Mouse (Mus musculus) kidney, adult 2 months (tissue): ENCODE results near the gene Hip1. TPM values are rescaled to one million over a fixed set of nuclear protein-coding genes. Genes with fewer than 3 reads are reported as not detected.
"Not testable (repeated sequence)": the region's sequence is repeated elsewhere in the genome, so short reads cannot be mapped to it uniquely, and the experiment has no call there.

Experiments
- DNase-seq: peaks from one replicate; pipeline ENCODE4 v3.0.0; 2021
- H3K27ac ChIP-seq: fragments of 200-500 bp; 2 replicates; pipeline ENCODE4 v1.5.1; 2012; ENCODE audit warnings: low read depth, low read length, control low read depth, inconsistent platforms; ENCODE audit not compliant: insufficient read depth
- H3K27me3 ChIP-seq: fragments of 200-500 bp; replicated peaks from 2 replicates; pipeline ENCODE4 v1.6.1; 2012; ENCODE audit warnings: mild to moderate bottlenecking, moderate library complexity, low read length, inconsistent platforms; ENCODE audit not compliant: control insufficient read depth, insufficient read depth
- H3K36me3 ChIP-seq: fragments of 200-500 bp; 2 replicates; pipeline ENCODE4 v1.6.1; 2012; ENCODE audit warnings: mild to moderate bottlenecking, moderate library complexity, low read length, inconsistent platforms; ENCODE audit not compliant: control insufficient read depth, insufficient read depth
- H3K4me1 ChIP-seq: fragments of 200-500 bp; 2 replicates; pipeline ENCODE4 v1.6.1; 2011; ENCODE audit warnings: low read length; ENCODE audit not compliant: control insufficient read depth, insufficient read depth
- H3K4me3 ChIP-seq: fragments of 200-500 bp; 2 replicates; pipeline ENCODE4 v1.5.1; 2011; ENCODE audit warnings: mild to moderate bottlenecking, low read depth, low read length, control low read depth; ENCODE audit not compliant: insufficient read depth
- CTCF ChIP-seq: fragments of 200-500 bp; conservative IDR thresholded peaks from 2 replicates; pipeline ENCODE4 v1.5.1; 2011; ENCODE audit warnings: low read depth, mild to moderate bottlenecking, control low read depth, low read length, moderate library complexity, mixed read lengths; ENCODE audit not compliant: insufficient read depth, insufficient read length
- POLR2A ChIP-seq: fragments of 200-500 bp; IDR thresholded peaks from one replicate; pipeline ENCODE4 v1.6.1; 2011; ENCODE audit warnings: low read depth, low read length, control low read depth
- WGBS: fragments of 180-500 bp; shearing (Covaris S2); methylation state at CpG from one replicate; pipeline ENCODE4 v1.1.7; 2018; 5-methylcytosine and 5-hydroxymethylcytosine counted together
- polyA plus RNA-seq: library from polyadenylated mRNA; depleted of rRNA; stranded (reverse); fragments of >200 nt; gene quantifications from 2 replicates; pipeline ENCODE4 v1.2.3, GENCODE M21; 2012

Hip1 gene
- polyA plus RNA-seq, 1 experiment: 14.1 TPM

DNA sequence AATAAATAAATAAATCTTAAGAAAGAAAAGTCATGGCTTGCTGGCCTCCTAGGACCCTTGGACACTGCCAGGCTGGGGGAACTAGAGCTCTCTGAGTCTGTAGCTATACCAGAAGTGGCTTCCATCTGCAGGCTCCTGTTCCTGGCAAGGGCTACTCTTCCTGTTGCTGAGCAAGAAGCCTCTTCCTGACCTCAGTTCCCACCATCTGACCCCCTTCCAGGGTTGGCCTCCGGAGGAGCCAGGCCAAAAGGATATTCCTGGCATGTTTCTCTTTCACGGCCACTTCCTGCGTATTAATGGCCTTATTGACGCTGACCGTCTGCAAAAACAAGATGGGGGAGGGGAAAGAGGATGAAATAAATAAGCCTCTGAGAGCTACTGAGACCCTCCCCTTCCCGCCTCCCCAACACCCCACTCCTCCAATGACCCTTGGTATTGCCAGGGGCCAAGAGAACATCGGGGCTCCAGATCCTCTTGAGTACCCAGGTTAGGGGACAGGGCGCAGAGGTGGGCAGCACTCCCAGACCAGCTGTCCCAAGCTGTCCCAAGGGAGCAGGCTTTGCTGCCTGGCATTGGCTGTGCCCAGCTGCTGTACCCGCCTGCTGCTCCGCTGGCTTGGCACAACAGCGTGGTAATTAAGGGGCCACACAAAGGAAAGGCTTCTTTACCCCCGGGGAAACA is 84.6 kb downstream of the Hip1 start:
- DNase-seq: peak; percentile 88
- Histone ChIP-seq H3K4me3 (no peak overlapping the region), H3K27ac (peak overlapping the region; percentile 86), H3K27me3 (no peaks in the 10 kb centered on the region), H3K4me1 (no peaks in the 10 kb centered on the region), H3K36me3 (no peaks in the 10 kb centered on the region)
- WGBS: 47% methylated on average over 12 of the region's 12 CpGs
- TF ChIP-seq CTCF: no peak
- no peak for TF ChIP-seq POLR2A

GRCm38 (mm10) chr5:135459486-135459885 is 85.4 kb downstream of the Hip1 start:
- 74% methylated on average over 3 of the region's 3 CpGs for WGBS
- no peak overlapping the region for H3K4me3 ChIP-seq
- H3K27ac ChIP-seq: 0 out of 2 replicates have a peak overlapping the region, but pooled peaks have one; percentile 2
- no peaks in the 10 kb centered on the region for H3K36me3 ChIP-seq
- TF ChIP-seq POLR2A: no peak
- TF ChIP-seq CTCF: peak; percentile 55
- H3K4me1 ChIP-seq: no peaks in the 10 kb centered on the region
- DNase-seq: peak; percentile 26
- no peaks in the 10 kb centered on the region for H3K27me3 ChIP-seq

DNA sequence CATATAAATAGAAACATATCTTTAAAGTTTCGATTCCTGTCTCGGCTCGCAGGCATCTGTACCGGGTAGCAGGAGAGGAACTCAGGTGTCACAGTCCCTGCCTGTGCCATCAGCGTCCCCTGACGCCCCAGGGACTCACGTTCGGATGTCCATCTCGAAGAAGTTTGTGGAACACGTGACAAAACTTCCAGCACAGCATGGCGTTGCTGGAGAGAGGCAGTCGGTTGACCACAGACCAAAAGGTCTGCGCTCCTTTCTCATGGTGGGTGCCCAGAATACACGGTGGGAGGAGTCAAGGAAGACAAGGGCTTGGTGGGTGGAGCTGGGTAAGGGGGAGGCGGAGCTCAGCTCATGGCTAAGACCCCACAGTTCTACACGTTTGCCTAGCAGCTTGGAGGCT is 87.0 kb downstream of the Hip1 start:
- TF ChIP-seq CTCF (no peak), POLR2A (no peak)
- no peak overlapping the region for H3K4me3 ChIP-seq
- 89% methylated on average over 16 of the region's 16 CpGs for WGBS

DNA sequence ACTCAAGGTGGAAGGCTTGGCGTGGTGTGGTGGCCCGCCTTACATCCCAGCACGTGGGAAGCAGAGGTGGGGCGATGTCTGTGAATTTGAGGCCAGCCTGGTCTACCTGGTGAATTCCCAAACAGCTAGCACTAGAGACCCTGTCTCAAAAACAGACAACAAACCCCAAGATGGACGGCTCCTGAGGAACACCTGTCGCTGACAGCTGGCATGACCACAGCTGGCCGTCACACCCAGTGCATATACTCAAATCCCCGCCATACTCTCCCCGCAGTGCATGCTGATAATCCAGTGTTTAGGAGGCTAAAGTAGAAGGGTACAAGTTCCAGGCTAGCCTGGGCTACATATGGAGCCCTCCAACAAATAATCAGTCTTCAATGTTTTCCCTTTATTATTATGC is 88.4 kb downstream of the Hip1 start:
- no peak for TF ChIP-seq CTCF
- no peak for TF ChIP-seq POLR2A
- Histone ChIP-seq H3K27me3 (no peaks in the 10 kb centered on the region), H3K27ac (no peak overlapping the region), H3K36me3 (no peaks in the 10 kb centered on the region), H3K4me1 (no peaks in the 10 kb centered on the region), H3K4me3 (no peak overlapping the region)
- WGBS: 91% methylated on average over 9 of the region's 9 CpGs
- DNase-seq: no peak

More for the DNA sequence above, 87.0 kb downstream of the Hip1 start:
- DNase-seq: no peak
- Histone ChIP-seq H3K27me3 (no peaks in the 10 kb centered on the region), H3K36me3 (no peaks in the 10 kb centered on the region), H3K4me1 (no peaks in the 10 kb centered on the region), H3K27ac (no peak overlapping the region)

GRCm38 (mm10) chr5:135454256-135454655 is 90.7 kb downstream of the Hip1 start:
- Histone ChIP-seq H3K4me1 (no peaks in the 10 kb centered on the region), H3K4me3 (no peak overlapping the region), H3K27me3 (no peaks in the 10 kb centered on the region), H3K36me3 (no peaks in the 10 kb centered on the region), H3K27ac (no peak overlapping the region)
- no peak for DNase-seq
- TF ChIP-seq CTCF (peak; percentile 18; the same call in 1 of the 2 replicates), POLR2A (no peak)
- 100% methylated on average over 2 of the region's 2 CpGs for WGBS

- not testable (repeated sequence) for H3K4me3 ChIP-seq, H3K4me1 ChIP-seq, H3K27me3 ChIP-seq, H3K36me3 ChIP-seq, DNase-seq, H3K27ac ChIP-seq
- 93% methylated on average over 5 of the region's 5 CpGs for WGBS
These were observed 93.4 kb downstream of the Hip1 start for GRCm38 (mm10) chr5:135451559-135451958.

GRCm38 (mm10) chr5:135451100-135451499 is 93.8 kb downstream of the Hip1 start:
- TF ChIP-seq CTCF (no peak), POLR2A (no peak)
- H3K27ac ChIP-seq: no peak overlapping the region
- H3K36me3 ChIP-seq: no peaks in the 10 kb centered on the region
- H3K27me3 ChIP-seq: no peaks in the 10 kb centered on the region
- no peak overlapping the region for H3K4me3 ChIP-seq
- H3K4me1 ChIP-seq: no peaks in the 10 kb centered on the region
- DNase-seq: no peak
- 90% methylated on average over 8 of the region's 8 CpGs for WGBS
